Mouse (Mus musculus) spleen, adult 2 months (tissue): Measurements from ENCODE around the gene Adamts8.

ENCODE experiments used
- CTCF ChIP-seq: fragments of 200-500 bp; IDR thresholded peaks from 2 replicates; pipeline ENCODE4 v1.5.1; 2011; ENCODE audit warnings: mild to moderate bottlenecking, inconsistent platforms; ENCODE audit not compliant: insufficient read depth, insufficient read length, insufficient replicate concordance; ENCODE audit errors: extremely low read depth
- POLR2A ChIP-seq: fragments of 200-500 bp; IDR thresholded peaks from 2 replicates; pipeline ENCODE4 v1.6.1; 2011; ENCODE audit warnings: low read depth, low read length, inconsistent platforms

- no peak for TF ChIP-seq CTCF
- TF ChIP-seq POLR2A = no peak
These were observed 9.1 kb downstream of the Adamts8 start for GRCm38 (mm10) chr9:30951461-30951860.
